Mouse (Mus musculus): ENCODE results near the gene Vangl1. TPM values are rescaled to one million over a fixed set of nuclear protein-coding genes. Genes with fewer than 3 reads are reported as not detected.

Gene Vangl1
- polyA plus RNA-seq, 1 experiment from 2014 or later, result 59.4 TPM

- Histone ChIP-seq H3K4me3 (replicated peaks) (no peak overlapping the region), H3K27ac (no peak overlapping the region), H3K9me3 (replicated peaks) (no peaks in the 10 kb centered on the region), H3K4me2 (no peak overlapping the region), H3K36me3 (peaks cover 5% of the 10 kb centered on the region; the same call in 1 of the 2 replicates), H3K27me3 (peaks cover 4% of the 10 kb centered on the region; the same call in 1 of the 2 replicates), H3K9ac (no peak overlapping the region), H3K4me1 (replicated peaks) (0 out of 2 replicates have a peak, but pooled peaks cover 5% of the 10 kb centered on the region)
- WGBS (ENCODE audit: insufficient replicate concordance), result 62% methylated on average over 4 of the region's 4 CpGs
- ATAC-seq (ENCODE audit: low read depth) (no peak), DNase-seq (no peak)
Measured at GRCm38 (mm10) chr3:102187401-102187800, 17.1 kb downstream of the Vangl1 start.

- H3K27me3 ChIP-seq, result no peaks in the 10 kb centered on the region
- no peaks in the 10 kb centered on the region for H3K9me3 ChIP-seq (replicated peaks)
- H3K9ac ChIP-seq, result no peak overlapping the region
- H3K4me3 ChIP-seq (replicated peaks), result no peak overlapping the region
- no peak for DNase-seq
- peaks cover 9% of the 10 kb centered on the region; the same call in 1 of the 2 replicates for H3K36me3 ChIP-seq
- H3K4me2 ChIP-seq, result no peak overlapping the region
- WGBS (ENCODE audit: insufficient replicate concordance), result 68% methylated on average over 5 of the region's 5 CpGs
- ATAC-seq (ENCODE audit: low read depth), result no peak
- H3K27ac ChIP-seq, result no peak overlapping the region
- H3K4me1 ChIP-seq (replicated peaks), result no peaks in the 10 kb centered on the region
Measured at GRCm38 (mm10) chr3:102184721-102185120, 19.8 kb downstream of the Vangl1 start.

- WGBS (ENCODE audit: insufficient replicate concordance), result 65% methylated on average over 2 of the region's 2 CpGs
- no peak for DNase-seq
- no peak overlapping the region for H3K4me3 ChIP-seq (replicated peaks)
- H3K9me3 ChIP-seq (replicated peaks), result no peaks in the 10 kb centered on the region
- no peaks in the 10 kb centered on the region for H3K4me1 ChIP-seq (replicated peaks)
- H3K27ac ChIP-seq, result no peak overlapping the region
- H3K27me3 ChIP-seq, result no peaks in the 10 kb centered on the region
- peaks cover 9% of the 10 kb centered on the region; the same call in 1 of the 2 replicates for H3K36me3 ChIP-seq
- no peak overlapping the region for H3K9ac ChIP-seq
- no peak overlapping the region for H3K4me2 ChIP-seq
- no peak for ATAC-seq (ENCODE audit: low read depth)
Measured at GRCm38 (mm10) chr3:102182601-102183000, 21.9 kb downstream of the Vangl1 start.

GRCm38 (mm10) chr3:102181191-102181590, 23.3 kb downstream of the Vangl1 start:
- no peaks in the 10 kb centered on the region for H3K9me3 ChIP-seq (replicated peaks)
- ATAC-seq (ENCODE audit: low read depth) (no peak), DNase-seq (no peak)
- 79% methylated on average over 4 of the region's 4 CpGs for WGBS (ENCODE audit: insufficient replicate concordance)
- H3K9ac ChIP-seq, result no peak overlapping the region
- no peak overlapping the region for H3K4me2 ChIP-seq
- no peaks in the 10 kb centered on the region for H3K27me3 ChIP-seq
- no peak overlapping the region for H3K4me3 ChIP-seq (replicated peaks)
- peaks cover 5% of the 10 kb centered on the region; the same call in 1 of the 2 replicates for H3K4me1 ChIP-seq (replicated peaks)
- no peak overlapping the region for H3K27ac ChIP-seq
- peaks cover 9% of the 10 kb centered on the region; the same call in 1 of the 2 replicates for H3K36me3 ChIP-seq

- Histone ChIP-seq H3K9me3 (replicated peaks) (no peaks in the 10 kb centered on the region), H3K27ac (no peak overlapping the region), H3K9ac (no peak overlapping the region), H3K4me1 (replicated peaks) (peaks cover 5% of the 10 kb centered on the region; the same call in 1 of the 2 replicates), H3K36me3 (peaks cover 9% of the 10 kb centered on the region; the same call in 1 of the 2 replicates), H3K4me2 (no peak overlapping the region), H3K27me3 (no peaks in the 10 kb centered on the region), H3K4me3 (replicated peaks) (no peak overlapping the region)
- 72% methylated on average over 7 of the region's 7 CpGs for WGBS (ENCODE audit: insufficient replicate concordance)
- DNase-seq (no peak), ATAC-seq (ENCODE audit: low read depth) (no peak)
Measured at GRCm38 (mm10) chr3:102180746-102181145, 23.7 kb downstream of the Vangl1 start.

GRCm38 (mm10) chr3:102179869-102180268, 24.6 kb downstream of the Vangl1 start:
- WGBS (ENCODE audit: insufficient replicate concordance), result 77% methylated on average over 4 of the region's 4 CpGs
- Histone ChIP-seq H3K27me3 (no peaks in the 10 kb centered on the region), H3K4me1 (replicated peaks) (peaks cover 5% of the 10 kb centered on the region; the same call in 1 of the 2 replicates), H3K27ac (no peak overlapping the region), H3K36me3 (peaks cover 9% of the 10 kb centered on the region; the same call in 1 of the 2 replicates), H3K9me3 (replicated peaks) (no peaks in the 10 kb centered on the region), H3K4me3 (replicated peaks) (no peak overlapping the region), H3K9ac (no peak overlapping the region), H3K4me2 (no peak overlapping the region)
- no peak for DNase-seq
- ATAC-seq (ENCODE audit: low read depth), result no peak

GRCm38 (mm10) chr3:102177837-102178615, 26.5 kb downstream of the Vangl1 start:
- 76% methylated on average over 12 of the region's 12 CpGs for WGBS (ENCODE audit: insufficient replicate concordance)
- Histone ChIP-seq H3K9ac (no peak overlapping the region), H3K9me3 (replicated peaks) (no peaks in the 10 kb centered on the region), H3K4me2 (no peak overlapping the region), H3K4me3 (replicated peaks) (no peak overlapping the region), H3K36me3 (0 out of 2 replicates have a peak, but pooled peaks cover 4% of the 10 kb centered on the region), H3K4me1 (replicated peaks) (peaks cover 5% of the 10 kb centered on the region), H3K27me3 (no peaks in the 10 kb centered on the region), H3K27ac (no peak overlapping the region)
- no peak for DNase-seq
- ATAC-seq (ENCODE audit: low read depth), result no peak

GRCm38 (mm10) chr3:102176116-102176515, 28.4 kb downstream of the Vangl1 start:
- no peak for ATAC-seq (ENCODE audit: low read depth)

GRCm38 (mm10) chr3:102175701-102176100, 28.8 kb downstream of the Vangl1 start:
- H3K27ac ChIP-seq, result no peak overlapping the region

More at GRCm38 (mm10) chr3:102176116-102176515, 28.4 kb downstream of the Vangl1 start:
- Histone ChIP-seq H3K4me3 (replicated peaks) (no peak overlapping the region), H3K27ac (no peak overlapping the region), H3K4me1 (replicated peaks) (peaks cover 5% of the 10 kb centered on the region), H3K9me3 (replicated peaks) (no peaks in the 10 kb centered on the region), H3K27me3 (no peaks in the 10 kb centered on the region), H3K9ac (no peak overlapping the region), H3K36me3 (no peaks in the 10 kb centered on the region), H3K4me2 (no peak overlapping the region)
- WGBS (ENCODE audit: insufficient replicate concordance), result 84% methylated on average over 5 of the region's 5 CpGs
- no peak for DNase-seq

GRCm38 (mm10) chr3:102174118-102174865, 30.2 kb downstream of the Vangl1 start:
- Histone ChIP-seq H3K27ac (no peak overlapping the region), H3K4me1 (replicated peaks) (peaks cover 5% of the 10 kb centered on the region)

More at GRCm38 (mm10) chr3:102175701-102176100, 28.8 kb downstream of the Vangl1 start:
- Histone ChIP-seq H3K4me2 (no peak overlapping the region), H3K4me3 (replicated peaks) (no peak overlapping the region), H3K9ac (no peak overlapping the region), H3K27me3 (no peaks in the 10 kb centered on the region), H3K36me3 (no peaks in the 10 kb centered on the region), H3K4me1 (replicated peaks) (peaks cover 5% of the 10 kb centered on the region), H3K9me3 (replicated peaks) (no peaks in the 10 kb centered on the region)
- WGBS (ENCODE audit: insufficient replicate concordance), result 89% methylated on average over 17 of the region's 18 CpGs
- no peak for ATAC-seq (ENCODE audit: low read depth)
- DNase-seq, result no peak

GRCm38 (mm10) chr3:102169197-102169905, 35.1 kb downstream of the Vangl1 start:
- peaks cover 43% of the 10 kb centered on the region for H3K4me1 ChIP-seq (replicated peaks)
- no peaks in the 10 kb centered on the region for H3K27me3 ChIP-seq
- H3K9me3 ChIP-seq (replicated peaks), result no peaks in the 10 kb centered on the region
- peak overlapping the region; percentile 100 for H3K27ac ChIP-seq
- H3K36me3 ChIP-seq, result peaks cover 2% of the 10 kb centered on the region; the same call in 1 of the 2 replicates
- no peak overlapping the region for H3K9ac ChIP-seq
- no peak overlapping the region for H3K4me2 ChIP-seq
- no peak overlapping the region for H3K4me3 ChIP-seq (replicated peaks)
- WGBS (ENCODE audit: insufficient replicate concordance), result 82% methylated on average over 13 of the region's 13 CpGs
- no peak for DNase-seq
- no peak for ATAC-seq (ENCODE audit: low read depth)

More at GRCm38 (mm10) chr3:102174118-102174865, 30.2 kb downstream of the Vangl1 start:
- no peaks in the 10 kb centered on the region for H3K36me3 ChIP-seq
- H3K9ac ChIP-seq, result no peak overlapping the region
- H3K9me3 ChIP-seq (replicated peaks), result no peaks in the 10 kb centered on the region
- ATAC-seq (ENCODE audit: low read depth) (no peak), DNase-seq (no peak)
- no peak overlapping the region for H3K4me2 ChIP-seq
- H3K27me3 ChIP-seq, result no peaks in the 10 kb centered on the region
- no peak overlapping the region for H3K4me3 ChIP-seq (replicated peaks)
- 63% methylated on average over 8 of the region's 8 CpGs for WGBS (ENCODE audit: insufficient replicate concordance)

Data from liver, embryonic 13.5 days (tissue).